Mouse (Mus musculus): ENCODE data around the gene Scrn3. TPM values are rescaled to one million over a fixed set of nuclear protein-coding genes. Genes with fewer than 3 reads are reported as not detected.

Gene Scrn3
- polyA plus RNA-seq, 1 experiment from 2014 or later = 8.4 TPM

DNA sequence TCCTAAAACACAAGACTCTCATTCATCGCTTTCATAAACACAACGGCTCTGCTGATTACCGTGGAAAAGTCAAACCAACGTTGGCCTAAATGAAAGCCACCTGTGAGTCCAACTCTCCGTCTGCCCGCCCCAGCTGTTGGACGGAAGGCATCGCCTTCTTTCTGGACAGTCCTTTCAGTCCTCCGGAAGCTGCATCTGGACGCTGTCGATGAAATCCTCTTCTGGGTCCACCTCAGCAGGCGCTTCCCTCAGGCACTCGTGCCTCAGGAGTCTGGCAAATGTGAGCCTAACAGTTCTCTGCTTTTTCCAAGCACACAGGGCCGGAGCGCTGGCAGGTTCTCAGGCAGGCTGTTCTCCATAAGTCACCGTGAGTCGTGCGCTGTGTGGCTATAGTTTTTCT lies 44.6 kb downstream of the Scrn3 start:
- Histone ChIP-seq H3K36me3 (ENCODE audit: control insufficient read depth, insufficient read depth, low read length) (no peaks in the 10 kb centered on the region), H3K9me3 (ENCODE audit: control insufficient read depth, low read length) (no peaks in the 10 kb centered on the region), H3K9ac (ENCODE audit: low read depth, low read length) (no peak overlapping the region), H3K27me3 (replicated peaks; ENCODE audit: control insufficient read depth, insufficient read depth, low read length) (no peaks in the 10 kb centered on the region), H3K4me3 (ENCODE audit: low read length) (no peak overlapping the region), H3K4me2 (ENCODE audit: low read length) (no peak overlapping the region), H3K4me1 (ENCODE audit: control insufficient read depth, insufficient read depth, low read depth, low read length) (no peaks in the 10 kb centered on the region), H3K27ac (ENCODE audit: low read depth, low read length) (no peak overlapping the region)
- 76% methylated on average over 18 of the region's 18 CpGs for WGBS
- no peak for ATAC-seq

GRCm38 (mm10) chr2:73359941-73360340 lies 47.5 kb downstream of the Scrn3 start:
- H3K4me2 ChIP-seq (ENCODE audit: low read length) = no peak overlapping the region
- 95% methylated on average over 5 of the region's 5 CpGs for WGBS

DNA sequence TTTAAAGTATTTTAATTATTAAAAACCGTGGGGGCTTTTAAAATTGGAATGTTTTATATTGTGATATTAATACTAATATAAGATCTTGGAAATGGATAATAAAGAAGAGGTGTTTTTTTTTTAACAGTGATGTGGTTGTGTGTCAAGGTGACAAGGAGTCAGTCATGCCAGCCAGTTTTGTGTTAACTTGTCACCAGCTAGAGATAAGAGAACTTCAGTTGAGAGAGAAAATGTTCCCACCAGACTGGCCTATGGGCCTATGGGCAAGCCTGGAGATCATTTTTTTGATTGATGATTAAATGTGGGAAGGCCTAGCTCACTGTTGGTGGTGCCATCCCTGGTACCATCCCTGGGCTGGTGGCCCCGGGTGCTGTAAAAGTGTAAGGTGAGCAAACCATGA lies 48.1 kb downstream of the Scrn3 start:
- Histone ChIP-seq H3K4me3 (ENCODE audit: low read length) (no peak overlapping the region), H3K36me3 (ENCODE audit: control insufficient read depth, insufficient read depth, low read length) (0 out of 2 replicates have a peak, but pooled peaks cover 4% of the 10 kb centered on the region), H3K27ac (ENCODE audit: low read depth, low read length) (no peak overlapping the region), H3K27me3 (replicated peaks; ENCODE audit: control insufficient read depth, insufficient read depth, low read length) (no peaks in the 10 kb centered on the region), H3K4me1 (ENCODE audit: control insufficient read depth, insufficient read depth, low read depth, low read length) (no peaks in the 10 kb centered on the region), H3K9ac (ENCODE audit: low read depth, low read length) (no peak overlapping the region), H3K9me3 (ENCODE audit: control insufficient read depth, low read length) (no peaks in the 10 kb centered on the region), H3K4me2 (ENCODE audit: low read length) (no peak overlapping the region)
- ATAC-seq = no peak
- WGBS = 92% methylated on average over 2 of the region's 2 CpGs

More at GRCm38 (mm10) chr2:73359941-73360340, 47.5 kb downstream of the Scrn3 start:
- Histone ChIP-seq H3K27ac (ENCODE audit: low read depth, low read length) (no peak overlapping the region), H3K36me3 (ENCODE audit: control insufficient read depth, insufficient read depth, low read length) (0 out of 2 replicates have a peak, but pooled peaks cover 4% of the 10 kb centered on the region), H3K4me1 (ENCODE audit: control insufficient read depth, insufficient read depth, low read depth, low read length) (no peaks in the 10 kb centered on the region), H3K9ac (ENCODE audit: low read depth, low read length) (no peak overlapping the region), H3K9me3 (ENCODE audit: control insufficient read depth, low read length) (no peaks in the 10 kb centered on the region), H3K4me3 (ENCODE audit: low read length) (no peak overlapping the region), H3K27me3 (replicated peaks; ENCODE audit: control insufficient read depth, insufficient read depth, low read length) (no peaks in the 10 kb centered on the region)
- ATAC-seq = no peak

DNA sequence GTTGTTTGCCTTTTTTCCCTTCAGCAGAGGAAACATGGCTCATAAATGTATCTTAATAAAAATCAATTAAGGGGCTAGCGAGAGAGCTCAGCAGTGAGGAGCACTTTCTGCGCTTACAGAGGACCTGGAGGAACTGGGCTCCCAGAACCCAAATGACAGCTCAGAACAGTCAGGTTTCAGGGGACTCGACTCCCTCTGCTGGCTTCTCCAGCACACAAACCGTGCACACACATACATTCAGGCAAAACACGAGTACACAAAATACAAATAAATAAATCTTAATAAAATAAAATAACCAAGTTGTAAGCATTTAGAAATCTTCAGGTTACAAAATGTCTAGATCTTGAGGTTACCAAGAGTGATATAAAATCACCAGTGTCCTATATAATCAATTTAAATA lies 51.0 kb downstream of the Scrn3 start:
- ATAC-seq = no peak
- H3K9me3 ChIP-seq (ENCODE audit: control insufficient read depth, low read length) = no peaks in the 10 kb centered on the region
- H3K4me3 ChIP-seq (ENCODE audit: low read length) = no peak overlapping the region
- no peaks in the 10 kb centered on the region for H3K4me1 ChIP-seq (ENCODE audit: control insufficient read depth, insufficient read depth, low read depth, low read length)
- 0 out of 2 replicates have a peak, but pooled peaks cover 4% of the 10 kb centered on the region for H3K36me3 ChIP-seq (ENCODE audit: control insufficient read depth, insufficient read depth, low read length)
- no peaks in the 10 kb centered on the region for H3K27me3 ChIP-seq (replicated peaks; ENCODE audit: control insufficient read depth, insufficient read depth, low read length)
- H3K9ac ChIP-seq (ENCODE audit: low read depth, low read length) = no peak overlapping the region
- H3K27ac ChIP-seq (ENCODE audit: low read depth, low read length) = no peak overlapping the region
- WGBS = 79% methylated on average over 5 of the region's 5 CpGs
- no peak overlapping the region for H3K4me2 ChIP-seq (ENCODE audit: low read length)

DNA sequence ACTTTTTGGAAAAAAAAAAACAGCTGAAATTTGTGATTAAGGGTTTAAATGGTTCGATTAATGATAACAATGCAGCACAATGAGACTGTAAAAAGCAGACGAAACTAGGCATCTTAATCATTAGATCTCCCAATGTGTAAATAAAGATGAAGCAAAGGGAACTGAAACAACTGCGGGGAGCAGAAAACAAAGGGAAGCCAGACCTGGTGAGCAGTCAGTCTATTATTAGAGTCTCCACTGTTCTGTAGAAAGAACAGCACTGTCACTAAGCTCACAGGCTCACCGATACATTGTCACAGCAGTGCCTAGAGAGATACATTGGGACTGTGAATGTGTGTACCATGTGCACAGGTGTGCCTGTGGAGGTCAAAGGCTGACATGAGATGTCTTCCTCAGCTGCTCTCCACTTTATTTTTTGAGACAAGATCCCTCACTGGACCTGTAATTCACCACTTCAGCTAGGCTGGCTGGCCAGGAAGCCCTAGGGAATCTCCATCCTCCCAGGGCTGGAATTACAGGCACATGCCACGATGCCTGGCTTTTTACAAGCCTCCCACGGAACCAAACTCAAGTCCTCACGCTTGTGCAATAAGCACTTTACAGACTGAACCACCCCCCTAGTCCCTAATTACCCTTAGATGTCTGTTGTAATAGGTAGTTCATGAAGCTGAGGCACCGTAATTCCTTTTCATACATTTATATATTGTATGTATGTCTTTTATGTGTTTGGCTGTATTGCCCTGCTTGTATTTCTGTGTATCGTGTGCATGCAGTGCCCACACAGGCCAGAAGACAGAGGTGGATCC lies 59.3 kb downstream of the Scrn3 start:
- no peaks in the 10 kb centered on the region for H3K27me3 ChIP-seq (replicated peaks; ENCODE audit: control insufficient read depth, insufficient read depth, low read length)
- no peaks in the 10 kb centered on the region for H3K36me3 ChIP-seq (ENCODE audit: control insufficient read depth, insufficient read depth, low read length)
- H3K27ac ChIP-seq (ENCODE audit: low read depth, low read length) = no peak overlapping the region
- no peak overlapping the region for H3K9ac ChIP-seq (ENCODE audit: low read depth, low read length)
- no peak overlapping the region for H3K4me3 ChIP-seq (ENCODE audit: low read length)
- H3K9me3 ChIP-seq (ENCODE audit: control insufficient read depth, low read length) = no peaks in the 10 kb centered on the region
- H3K4me1 ChIP-seq (ENCODE audit: control insufficient read depth, insufficient read depth, low read depth, low read length) = no peaks in the 10 kb centered on the region
- H3K4me2 ChIP-seq (ENCODE audit: low read length) = no peak overlapping the region
- no peak for ATAC-seq
- WGBS = 65% methylated on average over 9 of the region's 9 CpGs

DNA sequence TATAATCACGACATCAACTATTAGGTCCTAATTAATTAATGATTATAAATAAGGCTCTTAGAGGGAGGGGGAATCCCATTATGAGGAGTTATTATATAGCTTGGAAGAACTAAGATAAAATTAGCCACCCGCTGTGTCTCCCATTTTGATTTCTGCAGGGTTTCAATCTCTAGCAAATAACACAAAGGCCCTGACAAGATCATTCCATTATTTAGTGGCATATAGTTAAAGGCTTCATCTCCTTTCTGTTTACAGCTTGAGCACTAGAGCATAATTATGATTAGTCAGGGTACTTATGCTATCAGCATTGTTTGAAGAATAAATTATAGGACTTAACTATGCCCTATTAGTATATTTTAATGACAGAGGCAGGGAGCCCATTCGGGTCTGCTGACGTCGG lies 65.9 kb downstream of the Scrn3 start:
- no peak overlapping the region for H3K27ac ChIP-seq (ENCODE audit: low read depth, low read length)
- H3K9me3 ChIP-seq (ENCODE audit: control insufficient read depth, low read length) = no peaks in the 10 kb centered on the region
- 66% methylated on average over 5 of the region's 5 CpGs for WGBS
- H3K4me1 ChIP-seq (ENCODE audit: control insufficient read depth, insufficient read depth, low read depth, low read length) = no peaks in the 10 kb centered on the region
- no peaks in the 10 kb centered on the region for H3K36me3 ChIP-seq (ENCODE audit: control insufficient read depth, insufficient read depth, low read length)
- ATAC-seq = no peak
- H3K4me2 ChIP-seq (ENCODE audit: low read length) = no peak overlapping the region
- H3K9ac ChIP-seq (ENCODE audit: low read depth, low read length) = no peak overlapping the region
- H3K4me3 ChIP-seq (ENCODE audit: low read length) = no peak overlapping the region
- H3K27me3 ChIP-seq (replicated peaks; ENCODE audit: control insufficient read depth, insufficient read depth, low read length) = 0 out of 2 replicates have a peak, but pooled peaks cover 2% of the 10 kb centered on the region

DNA sequence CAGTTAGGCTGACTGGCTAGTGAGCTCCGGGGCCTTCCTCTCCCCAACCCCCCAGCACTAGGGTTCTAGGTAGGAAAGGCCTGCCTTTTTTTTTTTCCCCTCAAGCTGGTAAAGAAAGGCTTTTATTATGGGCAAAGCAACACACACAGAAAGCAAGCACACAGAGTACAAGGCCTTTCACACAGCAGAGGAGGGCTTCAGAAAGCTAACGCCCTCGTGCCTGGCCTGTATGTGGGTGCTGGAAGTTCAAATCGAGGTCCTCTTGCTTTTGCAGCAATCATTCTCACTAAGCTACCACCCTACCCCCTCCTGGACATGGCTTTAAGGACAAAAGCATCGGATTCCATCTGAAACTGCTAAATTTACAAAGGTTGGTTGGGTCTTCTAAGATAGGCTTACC lies 67.3 kb downstream of the Scrn3 start:
- Histone ChIP-seq H3K4me2 (ENCODE audit: low read length) (no peak overlapping the region), H3K9ac (ENCODE audit: low read depth, low read length) (no peak overlapping the region), H3K9me3 (ENCODE audit: control insufficient read depth, low read length) (no peaks in the 10 kb centered on the region), H3K36me3 (ENCODE audit: control insufficient read depth, insufficient read depth, low read length) (no peaks in the 10 kb centered on the region), H3K27me3 (replicated peaks; ENCODE audit: control insufficient read depth, insufficient read depth, low read length) (0 out of 2 replicates have a peak, but pooled peaks cover 2% of the 10 kb centered on the region), H3K4me1 (ENCODE audit: control insufficient read depth, insufficient read depth, low read depth, low read length) (no peaks in the 10 kb centered on the region), H3K4me3 (ENCODE audit: low read length) (no peak overlapping the region), H3K27ac (ENCODE audit: low read depth, low read length) (no peak overlapping the region)
- ATAC-seq = no peak
- WGBS = 87% methylated on average over 5 of the region's 5 CpGs

DNA sequence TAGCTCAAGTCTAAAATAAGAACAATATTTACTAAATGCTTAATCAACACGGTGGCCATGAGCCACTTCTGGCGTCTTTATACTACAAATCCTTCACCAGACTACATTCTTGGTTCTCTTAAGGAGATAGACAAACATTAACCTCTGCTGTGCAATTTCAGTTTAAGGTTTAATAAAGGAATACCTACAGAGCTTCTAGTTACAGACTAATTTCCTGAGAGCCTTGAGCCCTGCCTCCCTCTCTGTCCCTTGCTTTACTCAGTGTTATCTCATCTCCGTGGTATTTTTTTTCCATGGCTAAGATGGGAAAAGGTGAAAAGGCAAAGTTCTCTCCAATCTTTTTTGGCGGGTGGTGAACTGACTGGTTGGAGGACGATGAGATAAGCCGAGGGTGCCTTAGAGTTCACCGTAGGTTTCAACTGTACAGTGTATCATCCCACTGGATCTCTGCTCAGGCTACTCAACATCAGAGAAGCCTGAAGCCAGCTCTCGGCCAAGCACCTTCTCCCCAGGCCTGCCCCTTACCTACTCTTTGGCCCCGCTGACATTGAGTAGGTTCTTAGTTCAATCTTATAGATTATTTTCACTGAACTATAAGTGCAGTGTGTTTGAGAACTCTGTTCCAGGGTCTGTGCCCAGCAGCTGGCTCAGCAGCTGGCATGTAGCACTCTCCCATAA lies 68.0 kb downstream of the Scrn3 start:
- H3K4me1 ChIP-seq (ENCODE audit: control insufficient read depth, insufficient read depth, low read depth, low read length) = peaks cover 2% of the 10 kb centered on the region; the same call in 1 of the 2 replicates
- no peak for ATAC-seq
- no peak overlapping the region for H3K4me3 ChIP-seq (ENCODE audit: low read length)
- 0 out of 2 replicates have a peak, but pooled peaks cover 2% of the 10 kb centered on the region for H3K27me3 ChIP-seq (replicated peaks; ENCODE audit: control insufficient read depth, insufficient read depth, low read length)
- 93% methylated on average over 9 of the region's 9 CpGs for WGBS
- no peak overlapping the region for H3K27ac ChIP-seq (ENCODE audit: low read depth, low read length)
- no peaks in the 10 kb centered on the region for H3K36me3 ChIP-seq (ENCODE audit: control insufficient read depth, insufficient read depth, low read length)
- no peak overlapping the region for H3K4me2 ChIP-seq (ENCODE audit: low read length)
- H3K9me3 ChIP-seq (ENCODE audit: control insufficient read depth, low read length) = no peaks in the 10 kb centered on the region
- no peak overlapping the region for H3K9ac ChIP-seq (ENCODE audit: low read depth, low read length)

DNA sequence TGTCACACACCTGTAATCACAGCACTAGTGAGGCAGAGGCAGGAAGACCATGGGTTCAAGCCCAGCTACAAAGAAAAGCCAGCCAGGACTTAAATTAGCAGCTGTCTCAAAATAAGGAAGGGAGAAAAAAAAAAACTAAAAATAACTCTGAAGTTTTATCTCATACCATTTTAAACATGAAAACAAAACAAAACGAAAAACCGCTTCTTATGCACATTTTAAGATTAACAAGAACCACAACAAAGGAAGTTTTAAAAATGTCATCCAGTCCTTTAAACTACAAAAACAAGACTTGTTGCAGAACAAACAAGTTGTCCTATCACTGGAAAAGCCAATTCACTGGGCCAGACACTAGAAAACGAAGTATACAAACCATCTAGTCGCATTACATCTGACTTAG lies 72.8 kb downstream of the Scrn3 start:
- Histone ChIP-seq H3K4me2 (ENCODE audit: low read length) (peak overlapping the region; percentile 95), H3K27ac (ENCODE audit: low read depth, low read length) (no peak overlapping the region), H3K4me3 (ENCODE audit: low read length) (peak overlapping the region; percentile 84; the same call in 1 of the 2 replicates), H3K9ac (ENCODE audit: low read depth, low read length) (no peak overlapping the region), H3K4me1 (ENCODE audit: control insufficient read depth, insufficient read depth, low read depth, low read length) (peaks cover 6% of the 10 kb centered on the region; the same call in 1 of the 2 replicates), H3K9me3 (ENCODE audit: control insufficient read depth, low read length) (no peaks in the 10 kb centered on the region), H3K27me3 (replicated peaks; ENCODE audit: control insufficient read depth, insufficient read depth, low read length) (0 out of 2 replicates have a peak, but pooled peaks cover 2% of the 10 kb centered on the region), H3K36me3 (ENCODE audit: control insufficient read depth, insufficient read depth, low read length) (no peaks in the 10 kb centered on the region)
- 90% methylated on average over 4 of the region's 4 CpGs for WGBS
- ATAC-seq = no peak
